12 mouse cellular contexts compared by ENCODE assay signal in genomic region chr13:113811910-113812592, GRCm38 (mm10). TPM values are rescaled to one million over a fixed set of nuclear protein-coding genes. Genes with fewer than 3 reads are reported as not detected.
DNase-seq lines count a peak whose midpoint lies in the region; ATAC-seq and TF ChIP-seq lines count a peak whose summit lies in the region.
"Had no signal": no experiment of that assay in that cellular context is flagged by ENCODE, and none has a peak within 500 bp of the region (broad histone marks: within the 10 kb centered on the region; RNA-seq: fewer than 3 reads in every experiment).

No protein-coding gene starts in this region.

- no peaks in the 10 kb centered on the region for H3K9me3 ChIP-seq in heart, postnatal 0 days (replicated peaks; ENCODE audit: control insufficient read depth, low read length)
- H3K9me3 ChIP-seq in forebrain, embryonic 13.5 days (replicated peaks), result no peaks in the 10 kb centered on the region
- H3K9me3 ChIP-seq: embryonic facial prominence, embryonic 13.5 days had no signal

- DNase-seq in kidney, adult 2 months, result peak; percentile 49
- no peak for DNase-seq in kidney, adult 8-10 months
- peak; percentile 31 for DNase-seq in MN1 (ENCODE audit: low spot score)
- DNase-seq in adrenal gland, postnatal 14 days, result peak; percentile 59
- peak; percentile 16 for DNase-seq in heart, postnatal 0 days (ENCODE audit: low spot score)
- no peak for DNase-seq in left cerebral cortex, adult 18-20 months (ENCODE audit: low spot score in 2 of 2)
- DNase-seq in ovary, adult 18-20 months (ENCODE audit: low spot score), result no peak
- DNase-seq: cerebellum, adult 11 months; lung, postnatal 36 days had no signal

- no peak for TF ChIP-seq EP300 in heart, postnatal 0 days (IDR thresholded peaks at IDR 0.05; ENCODE audit: low read depth)

- H3K4me1 ChIP-seq in kidney, adult 2 months (ENCODE audit: control insufficient read depth, insufficient read depth, low read length), result peaks cover 26% of the 10 kb centered on the region
- peaks cover 12% of the 10 kb centered on the region; the same call in 1 of the 2 replicates for H3K4me1 ChIP-seq in heart, postnatal 0 days (ENCODE audit: control insufficient read depth, insufficient read depth)
- peaks cover 20% of the 10 kb centered on the region for H3K4me1 ChIP-seq in forebrain, embryonic 13.5 days

- no peak for TF ChIP-seq CTCF in kidney, adult 2 months (conservative IDR thresholded peaks at IDR 0.05; ENCODE audit: insufficient read depth, insufficient read length, low read depth, low read length)
- no peak for TF ChIP-seq CTCF in heart, postnatal 0 days (IDR thresholded peaks at IDR 0.05; ENCODE audit: low read depth)

- H3K36me3 ChIP-seq in kidney, adult 2 months (ENCODE audit: control insufficient read depth, insufficient read depth, low read length), result no peaks in the 10 kb centered on the region
- H3K36me3 ChIP-seq in heart, postnatal 0 days (replicated peaks; ENCODE audit: control insufficient read depth, insufficient read depth, low read length), result no peaks in the 10 kb centered on the region
- H3K36me3 ChIP-seq in forebrain, embryonic 13.5 days (ENCODE audit: poor library complexity, severe bottlenecking), result 0 out of 2 replicates have a peak, but pooled peaks cover 5% of the 10 kb centered on the region

- no peak overlapping the region; the same call in 1 of the 2 replicates for H3K9ac ChIP-seq in heart, postnatal 0 days (replicated peaks; ENCODE audit: low read depth, low read length)
- H3K9ac ChIP-seq in forebrain, embryonic 13.5 days, result no peak overlapping the region
- H3K9ac ChIP-seq: embryonic facial prominence, embryonic 13.5 days had no signal

- ATAC-seq in heart, postnatal 0 days (ENCODE audit: insufficient read depth, low read depth), result peak; percentile 72
- no peak for ATAC-seq in forebrain, embryonic 13.5 days

- H3K4me3 ChIP-seq in kidney, adult 2 months (ENCODE audit: insufficient read depth, low read depth, low read length), result no peak overlapping the region
- H3K4me3 ChIP-seq in heart, postnatal 0 days (ENCODE audit: low read depth, low read length), result no peak overlapping the region
- H3K4me3 ChIP-seq in forebrain, embryonic 13.5 days, result no peak overlapping the region
- H3K4me3 ChIP-seq: embryonic facial prominence, embryonic 13.5 days had no signal

- no peak for TF ChIP-seq POLR2A in kidney, adult 2 months (IDR thresholded peaks at IDR 0.05; ENCODE audit: low read depth, low read length)

- no peaks in the 10 kb centered on the region for H3K27me3 ChIP-seq in kidney, adult 2 months (replicated peaks; ENCODE audit: control insufficient read depth, insufficient read depth, low read length)
- H3K27me3 ChIP-seq in heart, postnatal 0 days (ENCODE audit: control insufficient read depth, insufficient read depth, low read length), result no peaks in the 10 kb centered on the region
- H3K27me3 ChIP-seq in forebrain, embryonic 13.5 days, result no peaks in the 10 kb centered on the region
- H3K27me3 ChIP-seq: CH12.LX; embryonic facial prominence, embryonic 13.5 days had no signal

- no peak overlapping the region; the same call in 1 of the 2 replicates for H3K4me2 ChIP-seq in heart, postnatal 0 days (ENCODE audit: low read depth, low read length)
- no peak overlapping the region for H3K4me2 ChIP-seq in forebrain, embryonic 13.5 days
- H3K4me2 ChIP-seq: embryonic facial prominence, embryonic 13.5 days had no signal

- H3K27ac ChIP-seq in kidney, adult 2 months (ENCODE audit: insufficient read depth, low read depth, low read length), result peak overlapping the region; percentile 76
- H3K27ac ChIP-seq in heart, postnatal 0 days (ENCODE audit: low read depth), result peak overlapping the region; percentile 56
- H3K27ac ChIP-seq in forebrain, embryonic 13.5 days, result no peak overlapping the region; the same call in 1 of the 2 replicates
- H3K27ac ChIP-seq: embryonic facial prominence, embryonic 13.5 days had no signal

- 39% methylated on average over 9 of the region's 9 CpGs for WGBS in kidney, adult 2 months
- WGBS in heart, postnatal 0 days, result 21% methylated on average over 9 of the region's 9 CpGs
- 77% methylated on average over 9 of the region's 9 CpGs for WGBS in forebrain, embryonic 13.5 days

RNA-seq across cellular contexts. Expression of gene Arl15, which starts 17.7 kb away (rescaled TPM):
- 8.3 and 9.4 TPM in 2 replicates for polyA plus RNA-seq in kidney, adult 2 months (2012; rRNA removed)
- total RNA-seq in adrenal gland, postnatal 14 days (2021), result 24.6 and 28.0 TPM in 2 replicates
- total RNA-seq in heart, postnatal 0 days (2014; rRNA removed; ENCODE audit: low replicate concordance), result 16.5 and 24.4 TPM in 2 replicates
- polyA plus RNA-seq in heart, postnatal 0 days (2015; fragmentation: Nextera tagmentation; extraction: Ambion mirVana), result 3.9 and 4.5 TPM in 2 replicates
- total RNA-seq in left cerebral cortex, adult 18-20 months (2021), result 10 to 100 TPM; 35.5 to 37.7 TPM
- 17.8 and 18.3 TPM in 2 replicates for polyA plus RNA-seq in forebrain, embryonic 13.5 days (2015; fragmentation: Nextera tagmentation; extraction: Ambion mirVana)

Comparison
In these comparisons a context has a peak if more than half of its experiments do, and no peak if none do; other contexts are left out.
1. DNase-seq: peak in kidney, adult 2 months (single experiment), MN1 (single experiment), adrenal gland, postnatal 14 days (single experiment) and heart, postnatal 0 days (single experiment); none in kidney, adult 8-10 months (0 of 2), left cerebral cortex, adult 18-20 months (0 of 2) and ovary, adult 18-20 months (single experiment).